Mouse (Mus musculus) ES-Bruce4 (cell line): ENCODE data around the gene Plpp7.
A peak's percentile ranks its signal among the peaks of the same experiment; 100 is the strongest.

ENCODE experiments used
- CTCF ChIP-seq: IDR thresholded peaks from one replicate; pipeline ENCODE4 v1.8.1; 2011; ENCODE audit warnings: low read depth, low read length
- POLR2A ChIP-seq: IDR thresholded peaks from one replicate; pipeline ENCODE4 v1.8.1; 2011; ENCODE audit warnings: low read length; ENCODE audit not compliant: insufficient read depth

GRCm38 (mm10) chr2:32130435-32130834, 35.1 kb downstream of the Plpp7 start:
- TF ChIP-seq CTCF (peak; percentile 82), POLR2A (no peak)
